ENCODE assay signal across 12 mouse cellular contexts in the genomic region with DNA sequence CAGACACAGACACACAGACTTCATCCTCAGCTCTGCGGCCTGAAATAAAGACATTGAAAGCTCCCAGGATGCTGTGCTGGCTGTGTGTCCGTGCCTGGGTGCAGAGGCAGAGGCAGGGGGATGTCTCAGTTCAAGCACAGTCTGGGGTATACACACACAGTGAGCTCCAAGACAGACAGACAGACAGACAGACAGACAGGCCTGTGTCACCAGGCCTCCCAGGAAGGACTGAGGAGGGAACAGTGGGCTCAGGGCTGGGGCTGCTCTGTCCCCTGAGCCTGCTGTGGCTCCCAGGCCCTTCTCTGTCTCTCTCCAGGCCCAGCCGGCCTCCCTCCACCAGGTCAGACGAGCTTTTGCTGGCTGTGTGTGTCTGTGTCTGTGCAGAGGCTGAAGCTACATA. TPM values are rescaled to one million over a fixed set of nuclear protein-coding genes. Genes with fewer than 3 reads are reported as not detected.
DNase-seq lines count a peak whose midpoint lies in the region; ATAC-seq and TF ChIP-seq lines count a peak whose summit lies in the region.
"Had no signal": no experiment of that assay in that cellular context is flagged by ENCODE, and none has a peak within 500 bp of the region (broad histone marks: within the 10 kb centered on the region; RNA-seq: fewer than 3 reads in every experiment).

No protein-coding gene starts in this region.

- no peak for TF ChIP-seq CTCF in hindbrain, postnatal 0 days (IDR thresholded peaks at IDR 0.05; ENCODE audit: low read depth)

- no peak overlapping the region for H3K9ac ChIP-seq in intestine, embryonic 15.5 days
- H3K9ac ChIP-seq in intestine, embryonic 16.5 days (ENCODE audit: low read depth, low read length): no peak overlapping the region
- H3K9ac ChIP-seq in embryonic facial prominence, embryonic 12.5 days: no peak overlapping the region
- H3K9ac ChIP-seq in hindbrain, postnatal 0 days (replicated peaks; ENCODE audit: low read length): no peak overlapping the region
- H3K9ac ChIP-seq in midbrain, embryonic 16.5 days (ENCODE audit: low read depth, low read length): no peak overlapping the region

- no peak overlapping the region for H3K4me3 ChIP-seq in intestine, embryonic 15.5 days (replicated peaks)
- no peak overlapping the region for H3K4me3 ChIP-seq in intestine, embryonic 16.5 days (ENCODE audit: low read length)
- H3K4me3 ChIP-seq in embryonic facial prominence, embryonic 12.5 days: no peak overlapping the region
- H3K4me3 ChIP-seq in hindbrain, postnatal 0 days (ENCODE audit: low read length): no peak overlapping the region
- no peak overlapping the region for H3K4me3 ChIP-seq in midbrain, embryonic 16.5 days (ENCODE audit: low read depth, low read length)

- no peak overlapping the region for H3K27ac ChIP-seq in intestine, embryonic 15.5 days
- no peak overlapping the region for H3K27ac ChIP-seq in intestine, embryonic 16.5 days (ENCODE audit: low read length)
- H3K27ac ChIP-seq in embryonic facial prominence, embryonic 12.5 days: no peak overlapping the region
- H3K27ac ChIP-seq in hindbrain, postnatal 0 days: no peak overlapping the region
- H3K27ac ChIP-seq in midbrain, embryonic 16.5 days (ENCODE audit: low read length): no peak overlapping the region

- ATAC-seq in intestine, embryonic 15.5 days: 0 out of 2 replicates have a peak, but pooled peaks have one; percentile 1
- no peak for ATAC-seq in intestine, embryonic 16.5 days
- peak; percentile 57 for ATAC-seq in embryonic facial prominence, embryonic 12.5 days (ENCODE audit: insufficient number of reproducible peaks, insufficient read depth, low FRiP score, low TSS enrichment)
- ATAC-seq in hindbrain, postnatal 0 days: peak; percentile 19; the same call in 1 of the 2 replicates
- peak; percentile 37 for ATAC-seq in midbrain, embryonic 16.5 days

- no peak overlapping the region for H3K4me2 ChIP-seq in intestine, embryonic 15.5 days (replicated peaks)
- H3K4me2 ChIP-seq in intestine, embryonic 16.5 days (ENCODE audit: low read depth, low read length): no peak overlapping the region
- H3K4me2 ChIP-seq in embryonic facial prominence, embryonic 12.5 days (replicated peaks): no peak overlapping the region
- no peak overlapping the region for H3K4me2 ChIP-seq in hindbrain, postnatal 0 days (ENCODE audit: low read depth, low read length)
- H3K4me2 ChIP-seq in midbrain, embryonic 16.5 days (ENCODE audit: low read length): no peak overlapping the region

- H3K36me3 ChIP-seq in intestine, embryonic 15.5 days: no peaks in the 10 kb centered on the region
- no peaks in the 10 kb centered on the region for H3K36me3 ChIP-seq in intestine, embryonic 16.5 days (ENCODE audit: control insufficient read depth, insufficient read depth, low read length)
- H3K36me3 ChIP-seq in embryonic facial prominence, embryonic 12.5 days: no peaks in the 10 kb centered on the region
- H3K36me3 ChIP-seq in hindbrain, postnatal 0 days (ENCODE audit: insufficient read depth, low read length): no peaks in the 10 kb centered on the region
- no peaks in the 10 kb centered on the region for H3K36me3 ChIP-seq in midbrain, embryonic 16.5 days (ENCODE audit: control insufficient read depth, insufficient read depth, low read length)

- no peaks in the 10 kb centered on the region for H3K4me1 ChIP-seq in intestine, embryonic 15.5 days (replicated peaks)
- no peaks in the 10 kb centered on the region for H3K4me1 ChIP-seq in intestine, embryonic 16.5 days (ENCODE audit: control insufficient read depth, insufficient read depth, low read length)
- H3K4me1 ChIP-seq in embryonic facial prominence, embryonic 12.5 days: no peaks in the 10 kb centered on the region
- H3K4me1 ChIP-seq in hindbrain, postnatal 0 days (ENCODE audit: insufficient read depth, low read length): no peaks in the 10 kb centered on the region
- no peaks in the 10 kb centered on the region for H3K4me1 ChIP-seq in midbrain, embryonic 16.5 days (ENCODE audit: control insufficient read depth, insufficient read depth, low read length)

- WGBS in intestine, embryonic 15.5 days: 69% methylated on average over 4 of the region's 4 CpGs
- 69% methylated on average over 4 of the region's 4 CpGs for whole genome bisulfite sequencing in intestine, embryonic 16.5 days
- 67% methylated on average over 4 of the region's 4 CpGs for WGBS in embryonic facial prominence, embryonic 12.5 days
- 65% methylated on average over 4 of the region's 4 CpGs for WGBS in hindbrain, postnatal 0 days
- WGBS in midbrain, embryonic 16.5 days: 63% methylated on average over 4 of the region's 4 CpGs

- 0 out of 2 replicates have a peak, but pooled peaks cover 5% of the 10 kb centered on the region for H3K9me3 ChIP-seq in intestine, embryonic 15.5 days
- H3K9me3 ChIP-seq in intestine, embryonic 16.5 days (ENCODE audit: control insufficient read depth, low read length): peaks cover 18% of the 10 kb centered on the region
- H3K9me3 ChIP-seq in embryonic facial prominence, embryonic 12.5 days: peaks cover 37% of the 10 kb centered on the region
- peaks cover 39% of the 10 kb centered on the region for H3K9me3 ChIP-seq in hindbrain, postnatal 0 days (ENCODE audit: low read length)
- H3K9me3 ChIP-seq in midbrain, embryonic 16.5 days (replicated peaks; ENCODE audit: control insufficient read depth, low read length, poor library complexity, severe bottlenecking): peaks cover 33% of the 10 kb centered on the region

- H3K27me3 ChIP-seq in intestine, embryonic 15.5 days (replicated peaks): no peaks in the 10 kb centered on the region
- H3K27me3 ChIP-seq in intestine, embryonic 16.5 days (replicated peaks; ENCODE audit: control insufficient read depth, insufficient read depth, low read length): no peaks in the 10 kb centered on the region
- peaks cover 7% of the 10 kb centered on the region; the same call in 1 of the 2 replicates for H3K27me3 ChIP-seq in embryonic facial prominence, embryonic 12.5 days
- H3K27me3 ChIP-seq in hindbrain, postnatal 0 days (ENCODE audit: insufficient read depth, low read length): no peaks in the 10 kb centered on the region
- no peaks in the 10 kb centered on the region for H3K27me3 ChIP-seq in midbrain, embryonic 16.5 days (ENCODE audit: control insufficient read depth, insufficient read depth, low read depth, low read length)

- DNase-seq in hindbrain, postnatal 0 days (ENCODE audit: low spot score): no peak
- DNase-seq in adrenal gland, adult 2 months: no peak
- no peak for DNase-seq in embryo, embryonic 10 days (ENCODE audit: low spot score)
- DNase-seq in cerebellum, adult 11-12 months: no peak
- DNase-seq: adrenal gland, postnatal 10 days; cerebellum, adult 8-10 months had no signal

RNA-seq across cellular contexts. Expression of a gene that starts 43.3 kb away (rescaled TPM):
- polyA plus RNA-seq in intestine, embryonic 15.5 days (2015; fragmentation: Nextera tagmentation; extraction: Ambion mirVana): not detected in 2 replicates
- polyA plus RNA-seq in intestine, embryonic 16.5 days (2015; fragmentation: Nextera tagmentation; extraction: Ambion mirVana): not detected in 2 replicates
- not detected in 2 replicates for polyA plus RNA-seq in embryonic facial prominence, embryonic 12.5 days (2016; fragmentation: Nextera tagmentation; extraction: Ambion mirVana)
- total RNA-seq in hindbrain, postnatal 0 days (2014; rRNA removed): not detected in 2 replicates
- not detected in 2 replicates for polyA plus RNA-seq in hindbrain, postnatal 0 days (2015; fragmentation: Nextera tagmentation; extraction: Ambion mirVana)
- polyA plus RNA-seq in midbrain, embryonic 16.5 days (2015; fragmentation: Nextera tagmentation; extraction: Ambion mirVana): not detected in 2 replicates
- under 1 TPM; 0.28 to 0.72 TPM for total RNA-seq in adrenal gland, adult 2 months (2021)
- polyA plus RNA-seq in adrenal gland, adult 2 months (2012; rRNA removed): 0.20 TPM in 1 of 2 replicates, not detected in the other
- total RNA-seq: layer of hippocampus, postnatal 14 days had no signal
- polyA plus RNA-seq: frontal cortex, adult 2 months had no signal
